Mouse (Mus musculus) layer of hippocampus, postnatal 14 days (tissue): Measurements from ENCODE around the gene Irf5. TPM values are rescaled to one million over a fixed set of nuclear protein-coding genes. Genes with fewer than 3 reads are reported as not detected.
"Not testable (repeated sequence)": the region's sequence is repeated elsewhere in the genome, so short reads cannot be mapped to it uniquely, and the experiment has no call there.

Source experiments
- DNase-seq, 2 experiments: peaks; one replicate each; pipeline ENCODE4 v3.0.0; 2021 to 2022; ENCODE audit warnings: low spot score in 2 of 2, mixed read lengths in 1 of 2
- total RNA-seq, 2 experiments: library from RNA; stranded (reverse); gene quantifications; 2 replicates each; pipeline ENCODE4 v1.2.3; 2021

Gene Irf5
- total RNA-seq, 2 experiments from 2014 or later: 3.5 to 3.7 TPM

GRCm38 (mm10) chr6:29525256-29525655 lies 1.2 kb upstream of the Irf5 start:
- no peak for DNase-seq

DNA sequence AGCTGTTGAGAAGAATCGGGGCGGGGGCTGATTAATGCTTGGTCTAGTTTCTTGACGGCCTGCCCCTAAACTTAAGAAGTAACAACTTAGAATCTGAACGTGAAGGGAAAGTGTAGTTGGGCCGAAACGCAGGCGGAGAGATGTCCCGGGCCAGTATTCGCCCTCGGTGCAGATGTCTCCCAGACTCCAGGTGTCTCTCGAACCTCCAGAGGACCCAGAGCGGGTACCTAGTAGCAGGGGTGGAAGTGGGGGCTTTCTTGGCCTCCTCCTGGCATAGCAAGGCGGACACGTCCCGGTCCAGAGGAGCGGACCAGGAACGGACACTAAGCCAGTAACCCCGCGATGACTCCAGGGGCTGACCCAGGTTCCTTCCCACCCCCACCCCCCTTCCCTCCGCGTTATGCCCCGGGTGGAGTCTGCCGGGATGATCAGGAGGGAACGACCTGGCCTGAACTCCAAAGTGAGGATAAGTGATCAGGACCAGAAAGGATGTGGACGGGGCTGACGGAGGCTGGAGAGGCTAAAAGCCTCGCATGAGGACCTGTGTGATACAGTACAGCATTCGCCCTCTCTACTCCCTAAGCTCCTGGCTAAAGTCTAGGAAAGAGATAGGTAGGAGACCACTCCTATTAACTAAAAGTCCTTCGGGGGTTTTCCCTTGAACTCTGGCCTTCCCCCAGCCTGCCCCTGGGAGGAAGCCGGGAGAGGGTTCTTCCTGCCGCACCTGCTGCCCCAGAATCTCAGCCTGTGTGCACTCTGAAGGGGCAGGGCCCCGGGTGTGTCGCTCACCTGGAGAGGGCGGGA lies 1.1 kb downstream of the Irf5 start:
- no peak for DNase-seq

- DNase-seq: no peak
These were observed 1.7 kb downstream of the Irf5 start for GRCm38 (mm10) chr6:29528165-29528505.

- no peak for DNase-seq
These were observed 2.4 kb downstream of the Irf5 start for GRCm38 (mm10) chr6:29528561-29529443.

- no peak for DNase-seq
These were observed 3.0 kb downstream of the Irf5 start for GRCm38 (mm10) chr6:29529444-29529820.

DNA sequence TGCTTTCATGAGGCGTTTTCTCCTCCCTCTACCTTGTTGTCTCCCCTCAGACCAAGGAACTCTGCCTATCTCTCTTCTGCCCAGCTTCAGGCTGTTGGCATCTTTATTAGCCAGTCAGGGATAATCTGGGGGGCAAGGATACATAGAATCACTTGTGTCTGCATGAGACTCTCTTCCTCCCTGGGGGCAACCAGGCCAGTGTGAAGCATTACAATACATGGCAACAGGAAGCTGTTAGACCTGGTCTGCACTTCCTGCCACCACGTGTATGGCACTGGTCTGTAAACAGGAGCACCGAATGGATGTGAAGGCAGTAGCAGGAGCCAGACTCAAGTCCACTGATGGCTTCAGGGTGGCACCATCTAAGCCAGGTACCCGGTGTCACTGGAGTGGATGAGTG lies 3.6 kb downstream of the Irf5 start:
- no peak for DNase-seq

DNA sequence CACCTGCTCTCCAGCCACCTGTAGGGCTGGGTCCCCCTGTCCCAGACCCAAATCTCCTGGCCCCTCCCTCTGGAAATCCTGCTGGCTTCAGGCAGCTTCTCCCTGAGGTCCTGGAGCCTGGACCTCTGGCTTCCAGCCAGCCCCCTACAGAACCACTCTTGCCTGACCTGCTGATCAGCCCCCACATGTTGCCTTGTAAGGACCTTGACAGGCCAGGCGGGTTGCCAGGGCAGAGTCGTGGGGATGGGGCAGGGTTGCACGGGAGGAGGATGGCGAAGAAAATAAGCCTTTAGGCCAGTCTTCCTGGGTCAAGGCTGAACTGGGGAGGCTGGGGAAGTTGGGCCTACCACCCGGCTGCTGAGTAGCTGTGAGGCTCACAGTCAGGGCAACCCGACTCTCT lies 8.9 kb downstream of the Irf5 start:
- no peak for DNase-seq

DNA sequence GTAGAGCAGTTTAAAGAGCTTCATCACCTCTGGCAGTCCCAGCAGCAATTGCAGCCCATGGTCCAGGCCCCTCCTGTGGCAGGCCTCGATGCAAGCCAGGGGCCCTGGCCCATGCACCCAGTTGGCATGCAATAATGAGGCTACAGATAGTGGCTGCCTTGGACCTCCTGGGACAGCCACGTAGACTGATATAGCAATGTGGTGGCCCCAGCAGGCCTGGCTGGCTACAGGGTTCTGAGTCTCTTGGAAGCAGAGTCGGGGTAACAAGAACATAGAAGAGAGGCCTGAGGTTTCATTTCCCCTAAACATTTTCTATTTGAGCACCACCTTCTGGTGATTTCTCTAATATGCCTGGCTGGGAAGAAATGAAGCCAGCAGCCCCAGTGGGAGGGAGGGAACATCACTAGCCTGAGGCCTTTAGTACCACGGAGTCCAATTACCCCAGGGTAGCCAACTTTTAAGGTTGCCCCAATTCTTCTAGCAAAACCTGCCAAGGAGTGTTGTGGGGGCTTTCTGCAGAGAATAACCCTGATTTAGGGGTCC lies 10.3 kb downstream of the Irf5 start:
- DNase-seq: peak in 1 of 2 experiments; percentile 62

- DNase-seq: no peak
These were observed 10.8 kb downstream of the Irf5 start for GRCm38 (mm10) chr6:29537221-29537620.

GRCm38 (mm10) chr6:29539502-29539901 lies 13.1 kb downstream of the Irf5 start:
- no peak for DNase-seq

DNA sequence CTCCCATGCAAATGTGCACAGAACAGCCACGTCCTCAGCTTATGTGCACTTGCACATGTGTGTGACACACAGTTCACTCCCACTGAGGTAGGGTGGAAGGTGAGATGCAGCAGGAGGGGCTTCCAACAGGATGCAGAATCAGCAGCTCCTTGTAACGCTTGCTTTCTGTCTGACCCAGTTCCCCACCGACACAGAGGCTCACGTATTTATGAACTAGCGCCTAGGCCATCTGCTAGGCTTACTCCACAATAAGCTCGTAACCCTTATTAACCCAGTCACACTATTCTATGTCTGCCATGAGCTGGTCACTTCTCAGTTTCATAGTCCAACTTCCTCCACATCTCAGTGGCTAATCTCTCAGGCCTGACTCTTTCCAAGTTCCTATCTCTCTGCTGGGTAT lies 13.8 kb downstream of the Irf5 start:
- no peak for DNase-seq

GRCm38 (mm10) chr6:29540956-29541355 lies 14.5 kb downstream of the Irf5 start:
- no peak for DNase-seq

- no peak for DNase-seq
These were observed 19.2 kb downstream of the Irf5 start for GRCm38 (mm10) chr6:29545611-29546010.

- no peak for DNase-seq
These were observed 21.2 kb downstream of the Irf5 start for GRCm38 (mm10) chr6:29547582-29547981.

DNA sequence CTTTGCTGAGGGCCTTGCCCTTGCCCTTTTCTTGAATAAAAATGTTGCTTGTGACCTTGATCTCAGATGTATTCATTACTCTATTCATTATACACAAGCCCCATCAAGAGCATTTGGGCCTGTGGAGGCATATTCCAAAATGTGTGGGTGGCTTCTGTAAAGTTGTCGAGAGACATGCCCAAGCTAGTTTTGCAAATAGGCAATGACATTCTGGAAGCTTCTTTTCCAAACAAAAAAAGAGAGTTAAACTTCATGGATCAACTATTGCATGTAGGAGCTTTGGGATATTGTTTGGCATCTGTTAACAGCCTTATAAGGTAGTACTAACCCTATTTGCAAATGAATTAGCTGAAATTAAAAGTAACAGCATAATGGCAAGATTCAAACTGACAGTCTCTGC lies 21.7 kb downstream of the Irf5 start:
- no peak for DNase-seq

DNA sequence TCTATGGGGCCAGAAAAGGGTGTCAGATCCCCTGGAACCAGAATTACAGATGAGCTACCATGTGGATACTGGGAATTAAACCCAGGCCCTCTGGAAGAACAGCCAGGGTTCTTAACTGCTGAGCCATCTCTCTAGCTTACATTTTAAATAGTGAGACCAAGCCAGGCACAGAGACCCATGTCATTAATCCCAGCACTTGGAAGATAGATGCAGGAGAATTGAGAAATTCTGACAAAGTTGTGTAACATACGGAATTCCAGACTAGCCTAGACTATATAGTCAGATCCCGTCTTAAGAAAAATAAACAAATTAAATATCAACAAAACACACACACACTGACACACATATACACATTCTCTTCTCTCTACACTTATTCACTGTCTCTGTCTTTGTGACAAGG lies 26.1 kb downstream of the Irf5 start:
- DNase-seq: no peak

GRCm38 (mm10) chr6:29557112-29557511 lies 30.7 kb downstream of the Irf5 start:
- DNase-seq: no peak

DNA sequence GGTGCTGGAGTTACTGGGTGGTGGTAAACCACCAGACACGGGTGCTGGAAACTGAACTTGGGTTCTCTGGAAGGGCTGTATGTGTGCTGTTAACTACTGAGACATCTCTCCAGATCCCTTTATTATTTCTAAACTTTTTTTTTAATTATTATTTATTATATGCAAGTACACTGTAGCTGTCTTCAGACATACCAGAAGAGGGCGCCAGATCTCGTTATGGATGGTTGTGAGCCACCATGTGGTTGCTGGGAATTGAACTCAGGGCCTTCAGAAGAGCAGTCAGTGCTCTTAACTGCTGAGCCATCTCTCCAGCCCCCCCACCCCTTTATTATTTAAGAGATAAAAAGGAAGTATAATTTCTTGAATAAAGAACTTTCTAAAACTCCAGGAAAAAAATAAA lies 50.0 kb downstream of the Irf5 start:
- DNase-seq: not testable (repeated sequence)

- DNase-seq: no peak
These were observed 54.3 kb downstream of the Irf5 start for GRCm38 (mm10) chr6:29580770-29581169.

DNA sequence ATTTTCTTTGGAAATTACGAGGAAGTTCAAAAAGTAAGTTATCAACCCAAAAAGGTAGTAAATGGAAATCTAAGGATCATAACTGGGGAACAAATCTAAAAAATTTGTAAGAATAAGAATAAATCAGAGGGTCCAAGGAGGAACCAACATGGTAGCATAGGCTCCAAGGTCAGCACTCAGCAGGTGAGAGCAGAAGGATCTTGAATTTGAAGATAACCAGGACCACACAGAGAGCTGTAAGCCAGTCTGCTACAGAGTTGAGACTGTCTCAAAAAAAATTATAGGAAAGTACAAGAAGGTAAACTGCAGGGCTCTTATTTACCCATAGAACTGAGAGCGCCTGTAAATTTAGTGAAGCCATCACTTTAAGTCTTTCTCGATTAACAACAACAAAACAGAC lies 54.8 kb downstream of the Irf5 start:
- DNase-seq: no peak
